Mouse (Mus musculus) intestine, embryonic 14.5 days (tissue): ENCODE measurements at regions not wholly inside any gene's neighbourhood (a gene's known extent, or its start where the extent isn't known, plus 50 kb on each side); places are given as distances from the start of the nearest gene placed in this dataset.

ENCODE experiments used
- ATAC-seq: fragments of 200-750 bp; cut with Nextera tagmentation; replicated peaks from 2 replicates; pipeline ENCODE4 v1.8.0; 2017; ENCODE audit warnings: low read depth, moderate number of reproducible peaks, moderate TSS enrichment, moderate library complexity; ENCODE audit not compliant: low FRiP score, low TSS enrichment
- DNase-seq: peaks from one replicate; pipeline ENCODE4 v3.0.0-alpha.2; 2018; ENCODE audit warnings: low spot score
- H3K27ac ChIP-seq: fragments of 300-500 bp; sonication (generic); 2 replicates; pipeline ENCODE4 v1.5.1; 2014; ENCODE audit warnings: low read depth, mild to moderate bottlenecking, control low read depth
- H3K27me3 ChIP-seq: fragments of 300-500 bp; sonication (generic); replicated peaks from 2 replicates; pipeline ENCODE4 v1.6.1; 2014; ENCODE audit warnings: low read length, control low read depth; ENCODE audit not compliant: control insufficient read depth, insufficient read depth
- H3K36me3 ChIP-seq: fragments of 300-500 bp; sonication (generic); 2 replicates; pipeline ENCODE4 v1.6.1; 2014; ENCODE audit warnings: low read length, control low read depth; ENCODE audit not compliant: control insufficient read depth, insufficient read depth
- H3K4me1 ChIP-seq: fragments of 300-500 bp; sonication (generic); replicated peaks from 2 replicates; pipeline ENCODE4 v1.6.1; 2014; ENCODE audit warnings: low read length, control low read depth, mixed read lengths; ENCODE audit not compliant: control insufficient read depth, insufficient read depth
- H3K4me2 ChIP-seq: fragments of 300-500 bp; sonication (generic); 2 replicates; pipeline ENCODE4 v1.6.1; 2014; ENCODE audit warnings: low read length
- H3K4me3 ChIP-seq: fragments of 300-500 bp; sonication (generic); 2 replicates; pipeline ENCODE4 v1.5.1; 2014; ENCODE audit warnings: low read depth, low read length, control low read depth, mixed read lengths
- H3K9ac ChIP-seq: fragments of 300-500 bp; sonication (generic); 2 replicates; pipeline ENCODE4 v1.6.1; 2014; ENCODE audit warnings: mild to moderate bottlenecking, low read length
- H3K9me3 ChIP-seq: fragments of 300-500 bp; sonication (generic); 2 replicates; pipeline ENCODE4 v1.6.1; 2016; ENCODE audit warnings: low read length, control low read depth; ENCODE audit not compliant: control insufficient read depth
- WGBS: fragments of 180-500 bp; shearing (Covaris S2); extraction: QIAGEN DNeasy Blood & Tissue Kit; methylation state at CpG from one replicate; pipeline ENCODE4 v1.1.7; 2014; 5-methylcytosine and 5-hydroxymethylcytosine counted together

DNA sequence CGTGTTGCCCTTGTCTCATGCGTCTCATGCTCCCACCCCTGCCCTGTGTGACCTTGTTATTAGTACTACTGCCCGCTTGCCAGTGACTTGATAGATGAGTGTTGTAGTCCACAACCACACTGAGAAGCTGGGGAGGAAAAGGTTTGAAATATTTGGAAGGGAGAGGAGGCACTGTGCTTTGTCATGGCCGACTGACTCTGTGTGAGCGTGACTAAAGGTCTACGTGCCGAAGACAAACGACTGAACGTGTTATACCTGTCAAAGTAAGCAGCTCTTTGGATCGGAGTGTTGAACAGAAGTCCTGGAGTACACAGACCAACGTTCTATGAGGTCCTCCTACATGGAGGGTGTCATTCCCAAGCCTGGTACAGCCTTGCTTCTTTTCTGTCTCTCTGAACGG, 318.4 kb downstream of the Irs2 start:
- H3K9ac ChIP-seq, result no peak overlapping the region
- H3K27me3 ChIP-seq, result no peaks in the 10 kb centered on the region
- 65% methylated on average over 12 of the region's 12 CpGs for WGBS
- H3K27ac ChIP-seq, result no peak overlapping the region
- H3K4me2 ChIP-seq, result no peak overlapping the region
- H3K9me3 ChIP-seq, result no peaks in the 10 kb centered on the region
- DNase-seq (no peak), ATAC-seq (no peak)
- no peak overlapping the region for H3K4me3 ChIP-seq
- H3K36me3 ChIP-seq, result no peaks in the 10 kb centered on the region
- no peaks in the 10 kb centered on the region for H3K4me1 ChIP-seq

DNA sequence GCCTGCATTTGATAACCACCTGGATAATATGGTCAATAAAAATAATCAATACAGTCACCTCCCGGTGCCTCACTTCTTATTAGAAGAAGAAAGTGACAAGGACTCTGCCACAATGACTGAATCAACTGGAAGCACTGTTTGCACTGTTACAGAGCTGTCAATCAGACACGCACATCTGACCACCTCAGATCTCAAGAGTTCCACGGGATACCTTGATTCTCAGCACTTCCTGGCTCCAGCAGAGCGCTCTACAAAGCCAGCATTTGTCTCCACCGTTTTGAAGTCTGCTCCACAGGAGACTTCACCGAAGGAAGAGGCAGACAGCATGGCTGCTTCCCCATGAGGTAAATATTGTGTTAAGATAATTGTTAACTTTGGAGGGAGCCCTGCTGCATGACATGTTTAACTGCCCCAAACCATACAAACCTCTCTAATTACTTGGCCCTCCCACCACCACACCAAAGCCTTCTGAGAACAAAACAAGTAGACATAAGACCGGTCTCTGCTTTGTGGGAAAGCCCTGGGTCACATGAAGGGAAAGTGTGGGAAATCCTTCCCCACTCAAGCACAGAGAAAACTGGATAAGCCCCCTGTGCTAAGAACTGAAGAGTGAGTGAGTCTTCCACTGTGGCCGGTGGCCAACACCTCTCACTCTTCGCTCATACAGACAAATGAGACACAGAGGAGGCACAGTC, 320.2 kb downstream of the Irs2 start:
- ATAC-seq (no peak), DNase-seq (no peak)
- Histone ChIP-seq H3K9me3 (no peaks in the 10 kb centered on the region), H3K4me1 (no peaks in the 10 kb centered on the region), H3K4me2 (no peak overlapping the region), H3K27ac (no peak overlapping the region), H3K36me3 (no peaks in the 10 kb centered on the region), H3K4me3 (no peak overlapping the region), H3K27me3 (no peaks in the 10 kb centered on the region), H3K9ac (no peak overlapping the region)
- WGBS, result 39% methylated on average over 9 of the region's 9 CpGs
